ENCODE assay signal across 30 mouse cellular contexts in genomic region chr1:151482497-151482896, GRCm38 (mm10).
"Had no signal": no experiment of that assay in that cellular context is flagged by ENCODE, and none has a peak within 500 bp of the region (broad histone marks: within the 10 kb centered on the region; RNA-seq: fewer than 3 reads in every experiment).

No protein-coding gene starts in this region.

- H3K4me2 ChIP-seq: limb, embryonic 12.5 days; limb, embryonic 13.5 days; limb, embryonic 15.5 days; liver, embryonic 11.5 days; liver, embryonic 12.5 days; liver, embryonic 13.5 days; liver, embryonic 15.5 days; lung, embryonic 14.5 days; lung, embryonic 15.5 days; midbrain, embryonic 11.5 days; midbrain, embryonic 12.5 days; midbrain, embryonic 13.5 days; midbrain, embryonic 15.5 days; neural tube, embryonic 12.5 days had no signal

- ATAC-seq: liver, embryonic 12.5 days; lung, postnatal 0 days; midbrain, embryonic 15.5 days; midbrain, embryonic 16.5 days had no signal

- H3K9ac ChIP-seq: limb, embryonic 12.5 days; limb, embryonic 13.5 days; limb, embryonic 15.5 days; liver, embryonic 12.5 days; liver, embryonic 13.5 days; liver, embryonic 14.5 days; liver, embryonic 15.5 days; lung, embryonic 14.5 days; lung, embryonic 15.5 days; midbrain, embryonic 12.5 days; midbrain, embryonic 13.5 days; midbrain, embryonic 15.5 days; neural tube, embryonic 12.5 days had no signal

- DNase-seq: left cerebral cortex, postnatal 4 days; liver, embryonic 13.5 days; lung, adult 18-20 months; lung, adult 2 months; lung, embryonic 14.5 days; lung, postnatal 10 days; lung, postnatal 14 days; lung, postnatal 36 days; lung, postnatal 4 days; midbrain, embryonic 14.5 days had no signal

- H3K27me3 ChIP-seq: limb, embryonic 12.5 days; limb, embryonic 13.5 days; limb, embryonic 15.5 days; liver, embryonic 12.5 days; liver, embryonic 13.5 days; liver, embryonic 15.5 days; lung, embryonic 15.5 days; megakaryocyte, embryonic 14.5 days; midbrain, embryonic 12.5 days; midbrain, embryonic 13.5 days; midbrain, embryonic 15.5 days; neural tube, embryonic 12.5 days had no signal

- H3K27ac ChIP-seq: left cerebral cortex, adult 2 months; limb, embryonic 10.5 days; limb, embryonic 12.5 days; limb, embryonic 13.5 days; limb, embryonic 15.5 days; liver, embryonic 12.5 days; liver, embryonic 13.5 days; liver, embryonic 14.5 days; liver, embryonic 15.5 days; lung, embryonic 15.5 days; macrophage; midbrain, embryonic 10.5 days; midbrain, embryonic 12.5 days; midbrain, embryonic 13.5 days; midbrain, embryonic 15.5 days; neural tube, embryonic 12.5 days had no signal

- H3K4me1 ChIP-seq: limb, embryonic 10.5 days; limb, embryonic 12.5 days; limb, embryonic 13.5 days; lung, embryonic 15.5 days; midbrain, embryonic 10.5 days; midbrain, embryonic 12.5 days; midbrain, embryonic 15.5 days had no signal

- H3K36me3 ChIP-seq: midbrain, embryonic 15.5 days had no signal

- H3K4me3 ChIP-seq: left cerebral cortex, adult 2 months; limb, embryonic 10.5 days; limb, embryonic 12.5 days; limb, embryonic 13.5 days; limb, embryonic 15.5 days; liver, embryonic 12.5 days; liver, embryonic 13.5 days; liver, embryonic 15.5 days; lung, embryonic 15.5 days; megakaryocyte, embryonic 14.5 days; midbrain, embryonic 10.5 days; midbrain, embryonic 12.5 days; midbrain, embryonic 13.5 days; midbrain, embryonic 15.5 days; neural tube, embryonic 12.5 days had no signal

- H3K9me3 ChIP-seq: limb, embryonic 10.5 days; limb, embryonic 12.5 days; limb, embryonic 13.5 days; limb, embryonic 15.5 days; liver, embryonic 12.5 days; liver, embryonic 13.5 days; liver, embryonic 15.5 days; lung, embryonic 15.5 days; megakaryocyte, embryonic 14.5 days; midbrain, embryonic 10.5 days; midbrain, embryonic 12.5 days; midbrain, embryonic 13.5 days; midbrain, embryonic 15.5 days; neural tube, embryonic 12.5 days had no signal
